Mouse (Mus musculus): ENCODE results near the gene Isg15. TPM values are rescaled to one million over a fixed set of nuclear protein-coding genes. Genes with fewer than 3 reads are reported as not detected.

Gene Isg15
- total and polyA plus RNA-seq, 3 experiments = 4.8 to 5.4 TPM; not detected in 1

GRCm38 (mm10) chr4:156219936-156220335 is 19.3 kb upstream of the Isg15 start:
- Histone ChIP-seq H3K9me3 (replicated peaks; ENCODE audit: insufficient read depth, low read length) (no peaks in the 10 kb centered on the region), H3K4me3 (ENCODE audit: control insufficient read depth in 1 of 2, insufficient read depth in 1 of 2, low read depth in 2 of 2, low read length in 2 of 2) (no peak overlapping the region), H3K4me1 (ENCODE audit: control insufficient read depth in 1 of 2, insufficient read depth in 2 of 2, low read length in 2 of 2) (peaks cover 0 to 4% of the 10 kb centered on the region in 2 experiments; a peak in 2 of 4 replicates), H3K27ac (ENCODE audit: control insufficient read depth, low read depth, low read length) (no peak overlapping the region), H3K9ac (ENCODE audit: control insufficient read depth, low read depth, low read length, poor library complexity, severe bottlenecking) (no peak overlapping the region), H3K27me3 (ENCODE audit: control insufficient read depth in 1 of 2, insufficient read depth in 2 of 2, low read length in 2 of 2) (no peaks in the 10 kb centered on the region), H3K79me2 (ENCODE audit: control insufficient read depth, insufficient read depth, low read length, poor library complexity) (no peaks in the 10 kb centered on the region), H3K36me3 (ENCODE audit: control insufficient read depth in 1 of 2, insufficient read depth in 2 of 2, low read length in 2 of 2) (no peaks in the 10 kb centered on the region)
- DNase-seq (ENCODE audit: low read depth, low spot score) = no peak
- TF ChIP-seq UBTF (IDR thresholded peaks at IDR 0.05; ENCODE audit: borderline replicate concordance, insufficient read depth, low read depth, low read length) (no peak), ELF1 (IDR thresholded peaks at IDR 0.05; ENCODE audit: low read depth, low read length) (no peak), ZMIZ1 (IDR thresholded peaks at IDR 0.05; ENCODE audit: low read depth, low read length) (no peak), MYB (IDR thresholded peaks at IDR 0.05; ENCODE audit: low read depth, low read length) (no peak), HCFC1 (IDR thresholded peaks at IDR 0.05; ENCODE audit: low read depth, low read length) (no peak), EP300 (IDR thresholded peaks at IDR 0.05; ENCODE audit: low read depth in 1 of 2, low read length in 2 of 2) (no peak), MEF2A (IDR thresholded peaks at IDR 0.05; ENCODE audit: extremely low read depth, insufficient replicate concordance, low read depth, low read length, poor library complexity, severe bottlenecking) (no peak), ZKSCAN1 (IDR thresholded peaks at IDR 0.05; ENCODE audit: low read depth, low read length) (no peak)

- Histone ChIP-seq H3K27ac (ENCODE audit: control insufficient read depth, low read depth, low read length) (no peak overlapping the region), H3K9ac (ENCODE audit: control insufficient read depth, low read depth, low read length, poor library complexity, severe bottlenecking) (no peak overlapping the region), H3K79me2 (ENCODE audit: control insufficient read depth, insufficient read depth, low read length, poor library complexity) (no peaks in the 10 kb centered on the region), H3K27me3 (ENCODE audit: control insufficient read depth in 1 of 2, insufficient read depth in 2 of 2, low read length in 2 of 2) (no peaks in the 10 kb centered on the region), H3K36me3 (ENCODE audit: control insufficient read depth in 1 of 2, insufficient read depth in 2 of 2, low read length in 2 of 2) (no peaks in the 10 kb centered on the region), H3K9me3 (replicated peaks; ENCODE audit: insufficient read depth, low read length) (no peaks in the 10 kb centered on the region), H3K4me3 (ENCODE audit: control insufficient read depth in 1 of 2, insufficient read depth in 1 of 2, low read depth in 2 of 2, low read length in 2 of 2) (no peak overlapping the region), H3K4me1 (ENCODE audit: control insufficient read depth in 1 of 2, insufficient read depth in 2 of 2, low read length in 2 of 2) (peaks cover 0 to 4% of the 10 kb centered on the region in 2 experiments; a peak in 2 of 4 replicates)
- DNase-seq (ENCODE audit: low read depth, low spot score) = no peak
- no peak for TF ChIP-seq CHD1 (IDR thresholded peaks at IDR 0.05; ENCODE audit: low read depth, low read length)
- no peak for TF ChIP-seq SIN3A (IDR thresholded peaks at IDR 0.05; ENCODE audit: low read length)
- TF ChIP-seq TAL1 (IDR thresholded peaks at IDR 0.05; ENCODE audit: low read length) = no peak
- TF ChIP-seq MAZ (IDR thresholded peaks at IDR 0.05; ENCODE audit: low read depth, low read length) = no peak
- no peak for TF ChIP-seq POLR2AphosphoS2 (IDR thresholded peaks at IDR 0.05; ENCODE audit: low read length)
- TF ChIP-seq POLR2A (IDR thresholded peaks at IDR 0.05; ENCODE audit: control insufficient read depth in 1 of 2, insufficient read depth in 1 of 2, low read depth in 1 of 2, low read length in 2 of 2, poor library complexity in 1 of 2) = no peak
- no peak for TF ChIP-seq CTCF (IDR thresholded peaks at IDR 0.05 in 2 of 3, conservative IDR thresholded peaks at IDR 0.05 in 1 of 3; ENCODE audit: control insufficient read depth in 1 of 3, insufficient read depth in 1 of 3, low read depth in 2 of 3, low read length in 3 of 3, poor library complexity in 1 of 3, severe bottlenecking in 1 of 3)
- no peak for TF ChIP-seq RCOR1 (IDR thresholded peaks at IDR 0.05; ENCODE audit: low read depth, low read length)
- TF ChIP-seq ZC3H11A (IDR thresholded peaks at IDR 0.05; ENCODE audit: low read depth, low read length) = no peak
- no peak for TF ChIP-seq ETS1 (IDR thresholded peaks at IDR 0.05; ENCODE audit: low read depth, low read length)
- TF ChIP-seq POLR2AphosphoS5 (IDR thresholded peaks at IDR 0.05; ENCODE audit: borderline replicate concordance, low read depth, low read length) = no peak
- TF ChIP-seq MYB (IDR thresholded peaks at IDR 0.05; ENCODE audit: low read depth, low read length) = no peak
- TF ChIP-seq USF1 (IDR thresholded peaks at IDR 0.05; ENCODE audit: low read depth, low read length) = no peak
- no peak for TF ChIP-seq UBTF (IDR thresholded peaks at IDR 0.05; ENCODE audit: borderline replicate concordance, insufficient read depth, low read depth, low read length)
- TF ChIP-seq MAFK (IDR thresholded peaks at IDR 0.05; ENCODE audit: borderline replicate concordance, low read depth, low read length) = no peak
- TF ChIP-seq ZKSCAN1 (IDR thresholded peaks at IDR 0.05; ENCODE audit: low read depth, low read length) = no peak
- no peak for TF ChIP-seq MXI1 (IDR thresholded peaks at IDR 0.05; ENCODE audit: low read depth, low read length)
These were observed 17.2 kb upstream of the Isg15 start for GRCm38 (mm10) chr4:156217838-156218237.
